Mouse (Mus musculus): ENCODE measurements around the gene Zbtb26. TPM values are rescaled to one million over a fixed set of nuclear protein-coding genes. Genes with fewer than 3 reads are reported as not detected.

Zbtb26 gene
- polyA plus RNA-seq, 2 experiments, result 6.6 to 9.1 TPM

GRCm38 (mm10) chr2:37480039-37480438 lies 37.1 kb upstream of the Zbtb26 start:
- Histone ChIP-seq H3K27ac (replicated peaks; ENCODE audit: low read depth, low read length) (no peak overlapping the region), H3K9me3 (ENCODE audit: control insufficient read depth, low read length) (no peaks in the 10 kb centered on the region), H3K4me1 (ENCODE audit: control insufficient read depth, insufficient read depth, low read length) (no peaks in the 10 kb centered on the region), H3K9ac (ENCODE audit: low read depth, low read length, severe bottlenecking) (no peak overlapping the region), H3K4me3 (replicated peaks; ENCODE audit: low read length) (no peak overlapping the region), H3K4me2 (replicated peaks; ENCODE audit: low read depth, low read length, severe bottlenecking) (no peak overlapping the region), H3K27me3 (ENCODE audit: control insufficient read depth, insufficient read depth, low read length) (no peaks in the 10 kb centered on the region), H3K36me3 (ENCODE audit: control insufficient read depth, insufficient read depth, low read length) (peaks cover 58% of the 10 kb centered on the region)
- TF ChIP-seq POLR2A (IDR thresholded peaks at IDR 0.05; ENCODE audit: borderline replicate concordance, extremely low read depth, insufficient read depth, insufficient read length), result no peak
- no peak for DNase-seq (ENCODE audit: low spot score)
- 97% methylated on average over 2 of the region's 2 CpGs for WGBS
- no peak for ATAC-seq (ENCODE audit: low FRiP score, low read depth)

GRCm38 (mm10) chr2:37479559-37479958 lies 36.6 kb upstream of the Zbtb26 start:
- no peaks in the 10 kb centered on the region for H3K27me3 ChIP-seq (ENCODE audit: control insufficient read depth, insufficient read depth, low read length)
- no peaks in the 10 kb centered on the region for H3K9me3 ChIP-seq (ENCODE audit: control insufficient read depth, low read length)
- no peak overlapping the region for H3K27ac ChIP-seq (replicated peaks; ENCODE audit: low read depth, low read length)
- peaks cover 54% of the 10 kb centered on the region for H3K36me3 ChIP-seq (ENCODE audit: control insufficient read depth, insufficient read depth, low read length)
- no peak overlapping the region for H3K9ac ChIP-seq (ENCODE audit: low read depth, low read length, severe bottlenecking)
- ATAC-seq (ENCODE audit: low FRiP score, low read depth) (no peak), DNase-seq (ENCODE audit: low spot score) (no peak)
- no peaks in the 10 kb centered on the region for H3K4me1 ChIP-seq (ENCODE audit: control insufficient read depth, insufficient read depth, low read length)
- TF ChIP-seq POLR2A (IDR thresholded peaks at IDR 0.05; ENCODE audit: borderline replicate concordance, extremely low read depth, insufficient read depth, insufficient read length), result no peak
- H3K4me2 ChIP-seq (replicated peaks; ENCODE audit: low read depth, low read length, severe bottlenecking), result no peak overlapping the region
- no peak overlapping the region for H3K4me3 ChIP-seq (replicated peaks; ENCODE audit: low read length)

GRCm38 (mm10) chr2:37466266-37466665 lies 23.3 kb upstream of the Zbtb26 start:
- Histone ChIP-seq H3K27ac (replicated peaks; ENCODE audit: low read depth, low read length) (no peak overlapping the region), H3K9ac (ENCODE audit: low read depth, low read length, severe bottlenecking) (no peak overlapping the region), H3K4me1 (ENCODE audit: control insufficient read depth, insufficient read depth, low read length) (no peaks in the 10 kb centered on the region), H3K4me3 (replicated peaks; ENCODE audit: low read length) (no peak overlapping the region), H3K4me2 (replicated peaks; ENCODE audit: low read depth, low read length, severe bottlenecking) (no peak overlapping the region), H3K36me3 (ENCODE audit: control insufficient read depth, insufficient read depth, low read length) (peaks cover 15% of the 10 kb centered on the region), H3K27me3 (ENCODE audit: control insufficient read depth, insufficient read depth, low read length) (no peaks in the 10 kb centered on the region), H3K9me3 (ENCODE audit: control insufficient read depth, low read length) (no peaks in the 10 kb centered on the region)
- DNase-seq (ENCODE audit: low spot score), result no peak
- WGBS, result 95% methylated on average over 4 of the region's 4 CpGs
- no peak for ATAC-seq (ENCODE audit: low FRiP score, low read depth)
- TF ChIP-seq POLR2A (IDR thresholded peaks at IDR 0.05; ENCODE audit: borderline replicate concordance, extremely low read depth, insufficient read depth, insufficient read length), result no peak

GRCm38 (mm10) chr2:37460707-37461106 lies 17.8 kb upstream of the Zbtb26 start:
- no peak overlapping the region for H3K27ac ChIP-seq (replicated peaks; ENCODE audit: low read depth, low read length)
- 96% methylated on average over 4 of the region's 4 CpGs for WGBS

GRCm38 (mm10) chr2:37452376-37452760 lies 9.4 kb upstream of the Zbtb26 start:
- WGBS, result 3% methylated on average over 10 of the region's 24 CpGs
- H3K27me3 ChIP-seq (ENCODE audit: control insufficient read depth, insufficient read depth, low read length), result no peaks in the 10 kb centered on the region
- peak; percentile 51 for DNase-seq (ENCODE audit: low spot score)
- H3K27ac ChIP-seq (replicated peaks; ENCODE audit: low read depth, low read length), result peak overlapping the region; percentile 69
- H3K4me2 ChIP-seq (replicated peaks; ENCODE audit: low read depth, low read length, severe bottlenecking), result peak overlapping the region; percentile 80
- peak; percentile 83 for ATAC-seq (ENCODE audit: low FRiP score, low read depth)
- peak overlapping the region; percentile 89 for H3K4me3 ChIP-seq (replicated peaks; ENCODE audit: low read length)
- no peaks in the 10 kb centered on the region for H3K36me3 ChIP-seq (ENCODE audit: control insufficient read depth, insufficient read depth, low read length)
- H3K4me1 ChIP-seq (ENCODE audit: control insufficient read depth, insufficient read depth, low read length), result peaks cover 7% of the 10 kb centered on the region
- TF ChIP-seq POLR2A (IDR thresholded peaks at IDR 0.05; ENCODE audit: borderline replicate concordance, extremely low read depth, insufficient read depth, insufficient read length), result no peak
- peak overlapping the region; percentile 95 for H3K9ac ChIP-seq (ENCODE audit: low read depth, low read length, severe bottlenecking)
- H3K9me3 ChIP-seq (ENCODE audit: control insufficient read depth, low read length), result no peaks in the 10 kb centered on the region

More at GRCm38 (mm10) chr2:37460707-37461106, 17.8 kb upstream of the Zbtb26 start:
- Histone ChIP-seq H3K36me3 (ENCODE audit: control insufficient read depth, insufficient read depth, low read length) (0 out of 2 replicates have a peak, but pooled peaks cover 3% of the 10 kb centered on the region), H3K4me1 (ENCODE audit: control insufficient read depth, insufficient read depth, low read length) (no peaks in the 10 kb centered on the region), H3K9me3 (ENCODE audit: control insufficient read depth, low read length) (no peaks in the 10 kb centered on the region), H3K27me3 (ENCODE audit: control insufficient read depth, insufficient read depth, low read length) (no peaks in the 10 kb centered on the region), H3K9ac (ENCODE audit: low read depth, low read length, severe bottlenecking) (no peak overlapping the region), H3K4me3 (replicated peaks; ENCODE audit: low read length) (no peak overlapping the region), H3K4me2 (replicated peaks; ENCODE audit: low read depth, low read length, severe bottlenecking) (no peak overlapping the region)
- no peak for TF ChIP-seq POLR2A (IDR thresholded peaks at IDR 0.05; ENCODE audit: borderline replicate concordance, extremely low read depth, insufficient read depth, insufficient read length)
- ATAC-seq (ENCODE audit: low FRiP score, low read depth) (no peak), DNase-seq (ENCODE audit: low spot score) (no peak)
